14 mouse cellular contexts compared by ENCODE assay signal in genomic region chr5:36559510-36560235, GRCm38 (mm10). TPM values are rescaled to one million over a fixed set of nuclear protein-coding genes. Genes with fewer than 3 reads are reported as not detected.
DNase-seq lines count a peak whose midpoint lies in the region; ATAC-seq and TF ChIP-seq lines count a peak whose summit lies in the region.
"Had no signal": no experiment of that assay in that cellular context is flagged by ENCODE, and none has a peak within 500 bp of the region (broad histone marks: within the 10 kb centered on the region; RNA-seq: fewer than 3 reads in every experiment).

No protein-coding gene starts in this region.

- DNase-seq in liver, embryonic 13.5 days = no peak
- peak; percentile 37 for DNase-seq in stomach, postnatal 0 days (ENCODE audit: low spot score)
- no peak for DNase-seq in retina, embryonic 14.5 days (ENCODE audit: low spot score)
- DNase-seq in layer of hippocampus, adult 18-20 months (ENCODE audit: low spot score in 2 of 2) = no peak
- DNase-seq: cerebellum, adult 11-12 months; gastrocnemius, postnatal 25 days; right cerebral cortex, postnatal 14 days had no signal

- 68% methylated on average over 6 of the region's 6 CpGs for WGBS in kidney, embryonic 16.5 days
- 68% methylated on average over 6 of the region's 6 CpGs for WGBS in kidney, embryonic 14.5 days
- WGBS in midbrain, embryonic 12.5 days = 91% methylated on average over 6 of the region's 6 CpGs
- 91% methylated on average over 6 of the region's 6 CpGs for WGBS in midbrain, embryonic 16.5 days
- WGBS in liver, embryonic 13.5 days (ENCODE audit: insufficient replicate concordance) = 68% methylated on average over 6 of the region's 6 CpGs
- 56% methylated on average over 6 of the region's 6 CpGs for WGBS in stomach, postnatal 0 days

- no peaks in the 10 kb centered on the region for H3K36me3 ChIP-seq in kidney, embryonic 16.5 days (ENCODE audit: insufficient read depth, low read length)
- H3K36me3 ChIP-seq in kidney, embryonic 14.5 days (ENCODE audit: control insufficient read depth, insufficient read depth, low read length) = no peaks in the 10 kb centered on the region
- no peaks in the 10 kb centered on the region for H3K36me3 ChIP-seq in midbrain, embryonic 12.5 days
- H3K36me3 ChIP-seq in midbrain, embryonic 16.5 days (ENCODE audit: control insufficient read depth, insufficient read depth, low read length) = no peaks in the 10 kb centered on the region
- H3K36me3 ChIP-seq in liver, embryonic 13.5 days = no peaks in the 10 kb centered on the region
- H3K36me3 ChIP-seq in stomach, postnatal 0 days (ENCODE audit: control insufficient read depth, insufficient read depth, low read length) = no peaks in the 10 kb centered on the region
- H3K36me3 ChIP-seq: embryonic facial prominence, embryonic 12.5 days; heart, embryonic 10.5 days; limb, embryonic 15.5 days had no signal

- no peak overlapping the region for H3K9ac ChIP-seq in kidney, embryonic 16.5 days (replicated peaks; ENCODE audit: low read length)
- no peak overlapping the region for H3K9ac ChIP-seq in kidney, embryonic 14.5 days (ENCODE audit: low read depth, low read length)
- H3K9ac ChIP-seq in midbrain, embryonic 12.5 days (replicated peaks) = 0 out of 2 replicates have a peak overlapping the region, but pooled peaks have one; percentile 28
- H3K9ac ChIP-seq in midbrain, embryonic 16.5 days (ENCODE audit: low read depth, low read length) = no peak overlapping the region
- H3K9ac ChIP-seq in liver, embryonic 13.5 days = no peak overlapping the region
- H3K9ac ChIP-seq in stomach, postnatal 0 days (ENCODE audit: low read length) = no peak overlapping the region
- H3K9ac ChIP-seq: embryonic facial prominence, embryonic 12.5 days; limb, embryonic 15.5 days had no signal

- no peak for ATAC-seq in kidney, embryonic 16.5 days (ENCODE audit: low FRiP score, low TSS enrichment)
- ATAC-seq in kidney, embryonic 14.5 days (ENCODE audit: low FRiP score, low TSS enrichment) = no peak
- ATAC-seq in midbrain, embryonic 12.5 days (ENCODE audit: low FRiP score, low read depth) = no peak
- no peak for ATAC-seq in midbrain, embryonic 16.5 days
- peak; percentile 20; the same call in 1 of the 2 replicates for ATAC-seq in liver, embryonic 13.5 days (ENCODE audit: low read depth)
- peak; percentile 67 for ATAC-seq in stomach, postnatal 0 days (ENCODE audit: low FRiP score, low TSS enrichment)

- no peaks in the 10 kb centered on the region for H3K27me3 ChIP-seq in kidney, embryonic 16.5 days (ENCODE audit: insufficient read depth, low read length)
- no peaks in the 10 kb centered on the region for H3K27me3 ChIP-seq in kidney, embryonic 14.5 days (ENCODE audit: control insufficient read depth, insufficient read depth, low read length)
- no peaks in the 10 kb centered on the region for H3K27me3 ChIP-seq in midbrain, embryonic 12.5 days
- H3K27me3 ChIP-seq in midbrain, embryonic 16.5 days (ENCODE audit: control insufficient read depth, insufficient read depth, low read depth, low read length) = no peaks in the 10 kb centered on the region
- H3K27me3 ChIP-seq in liver, embryonic 13.5 days = no peaks in the 10 kb centered on the region
- no peaks in the 10 kb centered on the region for H3K27me3 ChIP-seq in stomach, postnatal 0 days (ENCODE audit: control insufficient read depth, insufficient read depth, low read length)
- H3K27me3 ChIP-seq: embryonic facial prominence, embryonic 12.5 days; limb, embryonic 15.5 days had no signal

- TF ChIP-seq CTCF in stomach, postnatal 0 days (IDR thresholded peaks at IDR 0.05; ENCODE audit: low read depth) = no peak

- H3K4me1 ChIP-seq in kidney, embryonic 16.5 days (ENCODE audit: insufficient read depth, low read length) = peaks cover 62% of the 10 kb centered on the region
- H3K4me1 ChIP-seq in kidney, embryonic 14.5 days (ENCODE audit: control insufficient read depth, insufficient read depth, low read length) = peaks cover 30% of the 10 kb centered on the region
- peaks cover 6% of the 10 kb centered on the region; the same call in 1 of the 2 replicates for H3K4me1 ChIP-seq in midbrain, embryonic 12.5 days
- no peaks in the 10 kb centered on the region for H3K4me1 ChIP-seq in midbrain, embryonic 16.5 days (ENCODE audit: control insufficient read depth, insufficient read depth, low read length)
- H3K4me1 ChIP-seq in liver, embryonic 13.5 days (replicated peaks) = peaks cover 57% of the 10 kb centered on the region
- H3K4me1 ChIP-seq in stomach, postnatal 0 days (replicated peaks; ENCODE audit: control insufficient read depth, insufficient read depth) = 0 out of 2 replicates have a peak, but pooled peaks cover 2% of the 10 kb centered on the region

- H3K9me3 ChIP-seq in kidney, embryonic 16.5 days (ENCODE audit: low read length) = no peaks in the 10 kb centered on the region
- no peaks in the 10 kb centered on the region for H3K9me3 ChIP-seq in kidney, embryonic 14.5 days (ENCODE audit: control insufficient read depth, low read length)
- H3K9me3 ChIP-seq in midbrain, embryonic 12.5 days = no peaks in the 10 kb centered on the region
- H3K9me3 ChIP-seq in midbrain, embryonic 16.5 days (replicated peaks; ENCODE audit: control insufficient read depth, low read length, poor library complexity, severe bottlenecking) = no peaks in the 10 kb centered on the region
- H3K9me3 ChIP-seq in liver, embryonic 13.5 days (replicated peaks) = no peaks in the 10 kb centered on the region
- no peaks in the 10 kb centered on the region for H3K9me3 ChIP-seq in stomach, postnatal 0 days (ENCODE audit: control insufficient read depth, low read length)
- H3K9me3 ChIP-seq: embryonic facial prominence, embryonic 12.5 days; heart, embryonic 10.5 days; limb, embryonic 15.5 days had no signal

- H3K4me3 ChIP-seq in kidney, embryonic 16.5 days (ENCODE audit: low read length) = no peak overlapping the region
- no peak overlapping the region for H3K4me3 ChIP-seq in kidney, embryonic 14.5 days (ENCODE audit: low read length)
- H3K4me3 ChIP-seq in midbrain, embryonic 12.5 days = no peak overlapping the region
- H3K4me3 ChIP-seq in midbrain, embryonic 16.5 days (ENCODE audit: low read depth, low read length) = no peak overlapping the region
- no peak overlapping the region for H3K4me3 ChIP-seq in liver, embryonic 13.5 days (replicated peaks)
- H3K4me3 ChIP-seq in stomach, postnatal 0 days (ENCODE audit: low read depth, low read length) = no peak overlapping the region
- H3K4me3 ChIP-seq: embryonic facial prominence, embryonic 12.5 days; heart, embryonic 10.5 days; limb, embryonic 15.5 days had no signal

- peak overlapping the region; percentile 90 for H3K27ac ChIP-seq in kidney, embryonic 16.5 days (ENCODE audit: low read length)
- H3K27ac ChIP-seq in kidney, embryonic 14.5 days (ENCODE audit: low read depth, low read length) = no peak overlapping the region
- H3K27ac ChIP-seq in midbrain, embryonic 12.5 days (replicated peaks) = no peak overlapping the region
- H3K27ac ChIP-seq in midbrain, embryonic 16.5 days (ENCODE audit: low read length) = no peak overlapping the region
- peak overlapping the region; percentile 41; the same call in 1 of the 2 replicates for H3K27ac ChIP-seq in liver, embryonic 13.5 days
- peak overlapping the region; percentile 84 for H3K27ac ChIP-seq in stomach, postnatal 0 days (replicated peaks)
- H3K27ac ChIP-seq: embryonic facial prominence, embryonic 12.5 days; heart, embryonic 10.5 days; limb, embryonic 15.5 days had no signal

- TF ChIP-seq EP300 in stomach, postnatal 0 days (optimal IDR thresholded peaks at IDR 0.05) = no peak

- no peak overlapping the region for H3K4me2 ChIP-seq in kidney, embryonic 16.5 days (replicated peaks; ENCODE audit: low read depth, low read length)
- no peak overlapping the region for H3K4me2 ChIP-seq in kidney, embryonic 14.5 days (replicated peaks; ENCODE audit: low read depth, low read length)
- no peak overlapping the region for H3K4me2 ChIP-seq in midbrain, embryonic 12.5 days (replicated peaks)
- H3K4me2 ChIP-seq in midbrain, embryonic 16.5 days (ENCODE audit: low read length) = no peak overlapping the region
- no peak overlapping the region for H3K4me2 ChIP-seq in liver, embryonic 13.5 days
- H3K4me2 ChIP-seq in stomach, postnatal 0 days (replicated peaks; ENCODE audit: low read depth) = no peak overlapping the region; the same call in 1 of the 2 replicates
- H3K4me2 ChIP-seq: embryonic facial prominence, embryonic 12.5 days; limb, embryonic 15.5 days had no signal

RNA-seq across cellular contexts. Expression of gene Tbc1d14, which starts 33.4 kb away (rescaled TPM):
- 53.9 and 54.8 TPM in 2 replicates for polyA plus RNA-seq in kidney, embryonic 16.5 days (2015; fragmentation: Nextera tagmentation; extraction: Ambion mirVana)
- polyA plus RNA-seq in kidney, embryonic 14.5 days (2014; fragmentation: Nextera tagmentation; extraction: Ambion mirVana) = 27.7 and 49.9 TPM in 2 replicates
- polyA plus RNA-seq in midbrain, embryonic 12.5 days (2016; fragmentation: Nextera tagmentation; extraction: Ambion mirVana) = 52.5 and 52.7 TPM in 2 replicates
- polyA plus RNA-seq in midbrain, embryonic 16.5 days (2015; fragmentation: Nextera tagmentation; extraction: Ambion mirVana) = 74.6 and 76.1 TPM in 2 replicates
- 9.4 and 10.9 TPM in 2 replicates for polyA plus RNA-seq in liver, embryonic 13.5 days (2015; fragmentation: Nextera tagmentation; extraction: Ambion mirVana)
- polyA plus RNA-seq in stomach, postnatal 0 days (2015; fragmentation: Nextera tagmentation; extraction: Ambion mirVana) = 22.1 and 22.8 TPM in 2 replicates
- 10 to 100 TPM; 82.2 to 92.2 TPM for total RNA-seq in layer of hippocampus, adult 18-20 months (2021)

Comparison
In these comparisons a context has a peak if more than half of its experiments do, and no peak if none do; other contexts are left out.
1. H3K27ac ChIP-seq: peak in kidney, embryonic 16.5 days (single experiment), liver, embryonic 13.5 days (single experiment) and stomach, postnatal 0 days (single experiment); none in kidney, embryonic 14.5 days (single experiment), midbrain, embryonic 12.5 days (single experiment) and midbrain, embryonic 16.5 days (single experiment).
2. ATAC-seq: peak in liver, embryonic 13.5 days (single experiment) and stomach, postnatal 0 days (single experiment); none in kidney, embryonic 16.5 days (single experiment), kidney, embryonic 14.5 days (single experiment), midbrain, embryonic 12.5 days (single experiment) and midbrain, embryonic 16.5 days (single experiment).